Mouse (Mus musculus) cerebral cortex, adult 2 months (tissue): Measurements from ENCODE around the gene St8sia1.

Experiments
- WGBS: fragments of 180-500 bp; shearing (Covaris S2); methylation state at CpG from one replicate; pipeline ENCODE4 v1.1.7; 2018; 5-methylcytosine and 5-hydroxymethylcytosine counted together

Gene St8sia1

DNA sequence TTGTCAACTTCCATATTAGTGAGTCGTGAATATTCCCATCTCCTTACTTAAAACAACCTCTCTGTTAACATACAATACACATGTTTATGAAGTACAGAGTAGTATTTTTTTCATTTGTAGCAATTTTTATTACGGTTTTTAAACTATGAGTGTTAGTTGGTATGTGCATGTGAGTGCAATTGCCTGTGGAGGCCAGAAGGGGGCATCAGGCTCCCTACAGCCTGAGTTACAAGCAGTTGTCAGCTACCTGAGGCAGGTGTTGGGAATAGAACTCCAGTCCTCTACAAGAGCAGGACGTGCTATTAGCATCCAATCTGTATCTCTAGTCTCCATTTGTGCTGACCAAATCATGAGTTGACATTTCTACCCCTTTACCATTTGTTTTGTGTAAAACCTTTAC is 19.8 kb downstream of the St8sia1 start:
- WGBS = 95% methylated on average over 3 of the region's 3 CpGs

DNA sequence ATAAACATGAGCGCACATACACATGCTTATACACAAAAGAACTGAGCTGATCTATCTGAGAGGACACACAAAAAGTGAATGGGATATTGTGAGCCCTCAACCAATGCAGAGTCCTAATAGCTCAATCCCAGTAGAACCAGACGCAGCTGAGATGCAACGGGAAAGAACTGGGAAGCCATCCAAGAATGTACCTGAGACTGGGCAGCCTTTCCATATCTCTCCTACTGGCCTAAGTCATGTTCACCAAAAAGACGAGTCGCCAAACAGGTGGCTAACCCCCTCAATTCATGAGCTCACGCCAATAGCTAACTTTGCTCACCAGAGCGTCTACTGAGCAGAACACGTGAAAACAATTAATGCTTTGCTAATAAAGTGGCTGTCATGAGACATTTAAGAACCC is 20.8 kb downstream of the St8sia1 start:
- WGBS = 93% methylated on average over 8 of the region's 8 CpGs

DNA sequence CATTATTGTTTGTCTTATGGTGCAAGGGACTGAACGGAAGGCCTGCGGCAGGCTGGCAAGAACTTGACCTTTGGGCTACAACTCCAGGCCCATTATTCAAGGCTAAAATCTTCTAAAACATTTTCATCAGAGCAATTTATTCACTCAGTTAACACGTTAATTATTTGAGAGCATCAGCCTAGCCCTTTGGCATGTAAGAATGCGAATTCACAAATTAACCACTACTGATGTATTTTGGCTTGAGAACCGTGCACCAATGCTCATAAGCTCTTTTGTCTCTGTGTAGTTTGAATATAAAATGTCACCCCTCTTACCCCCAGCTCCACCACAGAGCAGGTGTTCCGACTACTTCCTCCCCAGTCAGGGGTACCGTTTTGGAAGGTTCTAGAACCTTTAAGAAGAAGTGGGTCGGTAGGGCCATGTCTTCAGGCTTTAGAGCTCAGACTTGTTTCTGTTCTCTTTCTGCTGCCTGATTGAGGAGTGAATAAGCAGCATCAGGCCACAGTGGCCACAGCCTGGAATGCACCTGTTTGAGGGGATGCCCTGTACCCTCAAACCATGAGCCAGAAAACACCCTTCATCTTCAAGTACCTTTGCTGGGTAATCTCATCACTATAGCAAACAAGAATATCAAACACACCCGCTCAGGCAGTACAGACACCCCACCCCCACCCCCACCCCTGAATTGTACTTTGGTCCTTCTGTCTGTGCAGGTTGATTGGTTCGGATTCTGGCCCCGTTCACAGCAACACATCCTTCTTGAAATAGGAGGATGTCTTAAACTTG is 22.5 kb downstream of the St8sia1 start:
- WGBS = 84% methylated on average over 11 of the region's 11 CpGs

DNA sequence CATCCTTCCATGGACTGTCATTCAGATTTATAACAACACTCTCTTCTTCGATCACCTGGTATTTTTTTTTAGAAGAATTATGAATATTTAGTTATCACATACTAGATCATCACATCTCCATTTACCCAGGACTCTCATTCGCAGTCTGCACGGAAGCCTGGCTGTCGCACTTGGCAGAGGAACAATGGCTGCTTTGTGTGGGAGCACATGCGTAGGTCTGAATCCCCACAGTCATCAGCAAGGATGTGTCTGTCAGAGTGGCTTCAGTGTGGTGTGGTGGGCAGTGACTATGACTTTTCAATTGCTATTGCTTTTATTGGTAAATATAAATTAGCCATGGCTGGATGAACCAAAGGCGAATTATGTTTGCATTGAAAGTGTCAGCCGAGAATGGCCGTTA is 23.2 kb downstream of the St8sia1 start:
- 55% methylated on average over 8 of the region's 8 CpGs for WGBS

DNA sequence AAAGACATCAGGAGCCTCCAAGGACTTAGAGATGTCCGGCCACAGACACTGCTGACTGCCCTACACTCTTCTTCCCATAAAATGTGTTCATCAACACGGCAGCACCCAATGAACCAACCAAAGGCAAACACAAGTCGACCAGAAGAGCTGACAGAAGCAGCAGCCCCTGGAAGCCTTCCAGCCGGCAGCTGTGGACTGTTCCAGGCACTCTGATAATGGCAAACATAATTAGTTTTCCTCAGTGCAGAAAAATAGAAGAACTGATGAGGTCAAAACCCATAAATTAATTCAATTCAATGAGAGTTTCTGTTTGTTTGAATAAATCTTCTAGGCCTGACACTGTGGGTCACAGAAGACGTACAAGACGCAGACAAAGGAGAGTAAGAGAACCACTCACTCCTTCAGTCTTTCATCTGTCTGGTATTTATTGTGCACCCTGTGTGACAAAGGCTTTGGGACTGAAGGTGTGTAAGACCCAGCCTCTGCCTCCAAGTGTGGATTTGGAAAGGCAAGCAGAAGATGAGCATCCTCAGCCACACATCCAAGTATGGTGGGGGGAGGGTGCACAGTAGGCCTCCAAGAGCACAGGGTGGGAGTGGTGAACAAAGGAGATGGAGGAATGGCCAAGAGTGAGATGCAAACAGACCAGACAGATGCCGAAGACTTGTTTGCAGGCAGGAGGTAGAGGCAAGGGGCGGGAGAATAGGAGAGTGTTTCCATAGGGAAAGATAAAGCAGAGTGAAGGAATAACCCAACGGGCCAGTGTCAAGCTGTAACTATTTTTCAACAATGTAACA is 25.5 kb downstream of the St8sia1 start:
- 69% methylated on average over 9 of the region's 9 CpGs for WGBS

DNA sequence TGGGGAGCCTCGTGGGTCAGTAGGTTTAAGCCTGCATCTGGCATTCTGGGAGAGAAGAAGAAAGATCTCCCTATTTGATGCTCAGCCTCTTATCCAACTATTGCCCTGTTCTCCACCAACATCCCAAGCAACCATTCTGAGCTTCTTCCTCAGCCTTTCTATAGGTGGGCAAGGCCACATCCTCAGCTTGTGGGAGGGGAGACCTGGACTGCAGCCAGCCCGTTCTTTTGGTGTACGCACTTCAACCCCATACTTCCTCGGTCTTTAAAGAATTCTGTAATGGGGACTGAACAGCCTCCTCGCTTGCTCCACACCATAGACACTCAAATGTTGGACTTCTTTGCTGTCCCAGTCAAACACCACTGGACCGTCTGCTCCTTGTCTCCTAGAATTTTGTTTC is 31.7 kb downstream of the St8sia1 start:
- 77% methylated on average over 6 of the region's 6 CpGs for WGBS

DNA sequence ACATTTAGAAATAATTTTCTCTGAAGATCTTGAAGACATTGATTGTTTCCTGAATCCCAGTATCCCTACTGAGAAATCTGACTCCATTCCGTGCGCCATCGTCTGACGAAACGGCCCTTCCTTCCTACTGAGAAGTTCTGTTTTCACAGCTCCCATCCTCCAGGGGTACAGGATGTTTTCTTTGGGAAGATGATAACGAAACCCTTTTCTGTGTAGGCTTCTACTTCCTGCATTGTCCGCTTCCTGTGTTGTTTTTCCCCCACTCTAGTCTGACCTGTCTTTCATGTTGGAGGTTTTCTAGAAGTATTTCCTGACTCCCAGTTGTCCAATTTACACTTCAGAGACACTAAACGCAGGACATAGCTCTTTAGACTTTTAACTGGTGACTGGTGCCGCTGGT is 32.1 kb downstream of the St8sia1 start:
- WGBS = 73% methylated on average over 9 of the region's 9 CpGs

DNA sequence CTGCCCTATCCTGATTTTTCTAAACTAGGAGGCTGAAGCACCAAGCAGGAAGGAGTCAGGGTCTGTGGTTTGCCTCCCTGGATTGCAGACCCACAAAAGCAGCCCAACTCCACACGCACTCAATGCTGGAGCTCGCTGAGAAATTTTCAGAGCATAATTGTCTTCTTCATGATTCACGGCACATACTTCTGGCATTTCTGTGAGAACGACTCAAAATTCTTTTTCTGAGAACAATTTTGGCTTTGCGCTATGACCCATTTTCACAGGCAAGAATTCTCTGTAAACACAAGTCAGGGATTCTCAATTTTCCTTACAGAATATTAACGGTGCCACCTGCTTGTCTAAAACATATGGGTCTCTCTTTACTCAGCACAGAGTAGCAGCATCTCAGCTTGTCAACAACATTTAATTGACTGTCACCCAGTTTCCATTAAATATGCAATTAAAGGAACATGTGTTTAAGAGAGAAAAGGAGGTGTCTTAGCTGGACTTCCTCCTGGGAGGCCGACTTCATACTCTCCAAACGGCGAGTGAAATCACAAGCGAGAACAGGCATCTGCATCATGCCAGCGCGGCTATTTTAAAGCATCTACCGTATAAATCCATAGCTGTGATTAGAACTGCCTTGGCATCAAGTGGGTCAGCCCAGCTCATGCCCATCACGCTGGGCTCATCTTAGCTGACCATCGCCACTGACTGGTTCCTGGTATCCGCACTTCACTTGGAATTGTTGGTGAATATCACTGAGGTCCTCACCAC is 35.5 kb downstream of the St8sia1 start:
- 52% methylated on average over 16 of the region's 16 CpGs for WGBS

DNA sequence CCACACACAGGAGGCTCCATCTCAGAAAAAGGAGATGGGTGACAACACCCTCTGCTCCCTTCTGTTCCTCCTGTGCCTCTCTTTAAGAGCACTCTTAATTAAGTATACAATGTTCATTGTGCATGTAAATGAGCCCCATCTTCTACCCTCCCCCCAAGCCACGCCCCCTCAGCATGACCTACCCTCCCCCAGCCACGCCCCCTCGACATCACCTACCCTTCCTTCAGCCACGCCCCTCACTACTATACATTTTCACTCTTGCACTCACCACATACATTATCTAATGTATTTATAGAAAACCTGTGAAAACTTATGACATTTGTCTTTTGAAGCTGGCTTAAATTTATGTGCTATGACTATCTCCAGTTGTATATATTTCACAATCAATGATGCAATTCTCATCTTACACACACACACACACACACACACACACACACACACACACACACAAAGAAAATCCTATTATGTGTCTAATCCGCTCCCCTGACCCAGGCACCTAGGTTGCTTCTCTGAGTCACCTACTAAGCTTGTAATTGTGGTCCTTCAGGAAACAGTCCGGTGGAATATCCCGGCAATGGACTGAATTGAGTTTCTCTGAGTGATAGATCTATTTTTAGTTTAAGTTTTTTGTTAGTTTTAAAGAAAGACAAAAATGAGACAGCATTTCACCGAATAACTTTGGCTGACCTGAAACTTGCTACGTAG is 37.2 kb downstream of the St8sia1 start:
- WGBS = 83% methylated on average over 9 of the region's 9 CpGs

DNA sequence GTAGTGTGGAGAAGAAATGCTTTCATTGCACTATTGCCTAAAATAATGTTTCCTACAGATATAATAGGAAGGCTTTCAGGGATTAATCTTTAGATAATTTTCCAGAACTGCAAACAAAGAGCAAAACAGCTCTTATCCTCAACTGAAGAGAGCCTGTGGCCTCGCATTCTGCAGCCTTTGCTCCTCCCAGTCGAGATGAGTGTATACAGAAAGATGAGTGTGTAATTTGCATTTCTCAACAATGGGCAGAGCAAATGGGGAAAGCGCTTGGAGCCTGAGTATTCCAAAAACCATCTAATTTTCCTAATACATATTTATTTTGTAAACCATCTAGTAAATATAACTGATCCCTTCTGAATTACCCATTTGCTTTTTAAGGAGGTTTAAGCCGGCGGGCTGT is 38.3 kb downstream of the St8sia1 start:
- 85% methylated on average over 5 of the region's 5 CpGs for WGBS

DNA sequence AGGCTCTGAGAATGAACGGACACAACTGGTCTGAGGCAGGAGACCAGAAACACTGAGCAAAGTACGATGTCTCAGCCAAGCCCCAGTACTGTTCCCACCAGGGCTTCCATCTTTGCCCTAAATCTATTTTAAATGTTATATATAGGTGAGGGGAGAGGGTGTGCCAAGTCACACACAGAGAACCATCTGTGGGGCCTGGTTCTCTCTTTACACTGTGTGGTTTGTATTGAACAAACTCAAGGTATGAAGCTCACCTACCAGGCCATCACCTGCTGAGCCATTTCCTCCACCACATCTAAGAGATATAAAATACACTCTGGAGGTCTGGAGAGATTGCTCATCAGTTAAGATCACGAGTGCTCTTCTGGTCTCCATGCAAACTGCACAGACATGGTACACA is 38.9 kb downstream of the St8sia1 start:
- WGBS = 91% methylated on average over 3 of the region's 3 CpGs

DNA sequence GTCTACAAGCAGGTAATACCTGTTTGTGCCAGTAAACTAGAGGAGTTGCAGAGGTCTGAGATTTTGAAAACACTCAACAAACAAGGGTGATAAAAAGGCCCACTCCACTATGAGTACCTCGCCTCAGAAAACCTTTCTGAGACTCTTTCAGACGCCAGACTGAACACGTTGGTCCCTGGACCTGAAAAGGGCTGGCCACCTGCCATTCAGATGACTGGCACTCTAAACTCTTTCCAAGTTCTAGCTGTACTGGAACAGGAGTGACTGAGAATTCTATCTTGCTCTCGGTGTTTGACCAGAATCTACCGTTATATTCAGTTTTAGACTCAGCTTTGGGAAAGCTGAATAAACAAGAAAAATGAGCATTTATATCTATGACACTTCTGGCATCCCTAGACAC is 43.4 kb downstream of the St8sia1 start:
- WGBS = 58% methylated on average over 5 of the region's 5 CpGs

DNA sequence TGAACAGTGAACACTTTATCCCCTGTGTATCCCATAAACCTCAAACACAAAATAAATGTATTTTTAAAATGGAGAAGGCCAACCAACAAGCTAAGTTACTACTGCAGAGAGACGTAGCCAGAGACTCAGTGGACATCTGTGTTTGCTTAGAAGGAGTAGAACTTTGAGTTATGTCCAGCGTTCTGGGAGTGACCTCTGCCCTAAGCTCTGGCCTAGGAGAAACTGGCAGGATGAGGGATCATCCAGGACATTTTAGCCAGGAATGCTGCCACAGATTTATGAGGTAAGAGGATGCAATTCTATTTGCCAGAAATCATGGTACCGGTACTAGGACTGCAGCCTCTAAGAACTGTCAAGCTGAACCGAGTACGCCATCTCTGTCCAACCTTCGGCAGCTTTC is 45.6 kb downstream of the St8sia1 start:
- 90% methylated on average over 6 of the region's 6 CpGs for WGBS

DNA sequence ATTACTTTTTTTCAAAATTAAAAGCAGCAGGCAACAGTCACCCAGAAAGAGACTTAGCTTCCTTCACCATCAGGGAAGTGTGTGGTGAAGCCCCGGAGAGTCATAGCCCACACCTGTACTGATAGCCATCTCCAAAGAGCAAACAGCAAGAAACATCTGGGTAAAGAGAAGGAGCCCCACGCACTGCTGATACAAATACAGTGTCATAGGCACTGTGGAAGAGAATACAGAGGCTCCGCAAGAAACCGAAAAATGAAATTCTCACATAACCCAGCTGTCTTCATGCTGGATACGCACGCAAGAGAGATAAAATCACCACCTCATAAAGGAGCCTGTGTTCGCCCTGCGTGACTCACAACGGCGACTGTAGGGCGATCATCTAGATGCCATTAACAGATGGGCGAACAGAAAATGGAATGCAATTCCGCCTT is 46.8 kb downstream of the St8sia1 start:
- WGBS = 82% methylated on average over 13 of the region's 13 CpGs

DNA sequence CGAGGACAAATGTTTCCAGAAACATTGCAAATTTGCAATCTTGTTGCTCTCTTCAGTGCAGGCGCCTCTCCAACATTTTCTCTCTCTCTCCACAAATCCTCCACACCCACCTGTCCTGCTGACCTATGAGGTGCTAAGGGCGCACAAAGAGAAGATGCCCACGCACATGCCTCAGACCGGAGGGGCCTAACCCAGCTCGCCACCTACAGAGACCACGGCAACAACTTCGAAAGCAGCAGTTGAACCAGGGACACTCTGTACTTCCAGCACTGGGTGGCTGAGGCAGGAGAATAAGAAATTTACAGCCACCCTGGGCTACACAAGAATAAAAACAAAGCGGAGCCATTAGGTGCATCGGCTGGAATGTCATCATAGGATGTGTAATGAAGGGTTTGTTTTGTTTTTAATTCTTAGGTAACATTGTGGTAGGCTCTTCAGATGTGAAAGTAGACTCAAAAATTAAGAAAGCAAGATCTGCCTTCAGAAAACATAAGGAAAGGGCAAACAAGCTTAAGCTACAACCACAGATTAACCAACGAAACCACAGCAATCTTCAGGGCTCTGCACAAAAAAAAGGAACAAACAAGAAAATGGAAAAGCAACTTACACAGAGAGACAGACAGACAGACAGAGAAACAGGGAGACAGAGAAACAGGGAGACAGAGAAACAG is 47.8 kb downstream of the St8sia1 start:
- 87% methylated on average over 11 of the region's 11 CpGs for WGBS

DNA sequence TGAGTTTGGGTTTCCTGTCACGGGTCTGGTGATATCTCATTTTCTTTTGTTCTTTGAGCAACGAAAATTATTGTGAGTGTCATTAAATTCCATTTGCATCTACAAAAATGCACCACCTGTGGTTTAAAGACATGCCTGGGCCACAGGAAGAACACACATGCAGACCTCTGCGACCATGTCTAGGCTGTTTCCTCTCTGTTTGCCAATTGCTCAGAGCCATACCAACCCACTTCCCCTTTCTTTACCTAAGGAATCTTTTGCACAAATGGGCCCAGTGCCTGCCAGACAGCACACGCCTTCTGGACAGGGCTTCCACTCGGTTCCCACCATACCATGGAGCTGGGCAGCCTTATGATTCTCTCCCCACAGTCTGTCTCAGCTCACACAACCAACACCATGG is 48.8 kb downstream of the St8sia1 start:
- 77% methylated on average over 5 of the region's 5 CpGs for WGBS

DNA sequence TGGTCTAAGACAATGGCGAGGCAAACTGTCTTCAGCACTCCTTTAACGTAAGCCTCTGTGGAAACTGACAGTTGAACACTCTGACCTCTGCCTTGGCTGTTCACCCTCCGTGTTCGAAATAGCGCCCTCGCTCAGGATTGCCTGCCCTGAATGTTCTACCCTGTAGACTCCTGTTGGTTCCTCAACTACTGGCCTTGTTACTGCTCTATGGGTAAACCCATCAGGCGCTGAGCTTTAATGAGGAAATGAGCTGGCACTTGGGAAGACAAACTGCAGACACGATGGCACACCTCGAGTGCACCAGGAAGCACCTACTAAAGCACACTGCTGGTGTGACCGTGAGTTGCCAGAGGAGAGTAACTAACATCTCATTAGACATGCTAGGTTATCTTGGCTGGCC is 49.6 kb downstream of the St8sia1 start:
- WGBS = 94% methylated on average over 10 of the region's 10 CpGs

DNA sequence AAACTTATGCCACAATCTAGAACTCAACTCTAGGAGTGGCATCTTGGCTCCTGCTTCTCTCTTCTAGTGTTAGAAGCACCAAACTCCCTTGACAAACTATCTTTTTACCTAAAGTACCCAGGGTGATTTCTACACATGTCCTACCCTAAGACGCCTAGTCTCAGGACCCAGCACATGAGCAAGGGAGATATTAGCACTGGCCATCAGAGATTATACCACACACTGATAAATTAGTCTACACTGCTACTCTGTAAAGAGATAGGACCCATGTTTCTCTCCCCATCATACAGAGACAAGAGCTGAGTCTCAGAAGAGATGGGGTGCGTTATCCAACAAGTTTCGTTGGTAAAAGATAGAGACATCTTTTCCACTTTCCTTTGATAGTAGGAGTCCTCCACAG is 53.0 kb downstream of the St8sia1 start:
- WGBS = 96% methylated on average over 3 of the region's 3 CpGs

DNA sequence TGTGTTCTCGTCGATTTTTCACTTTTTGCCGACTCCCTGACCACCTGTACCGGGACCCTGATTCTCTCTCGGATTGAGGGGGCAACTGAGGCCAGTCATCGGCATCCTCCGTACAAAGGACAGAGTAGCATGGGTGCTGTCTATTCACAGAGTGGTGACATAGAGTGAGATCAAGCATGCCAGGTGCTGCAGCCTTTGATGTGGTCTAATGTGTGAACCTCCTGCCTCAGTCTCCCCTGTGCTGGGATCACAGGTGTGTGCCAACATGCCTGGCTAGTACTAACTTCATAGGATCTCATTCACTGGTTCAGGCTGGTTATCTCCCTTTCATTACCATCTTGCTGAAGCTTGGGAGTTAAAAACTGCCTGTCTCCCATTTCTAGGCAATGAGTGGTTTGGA is 53.5 kb downstream of the St8sia1 start:
- WGBS = 97% methylated on average over 7 of the region's 7 CpGs

DNA sequence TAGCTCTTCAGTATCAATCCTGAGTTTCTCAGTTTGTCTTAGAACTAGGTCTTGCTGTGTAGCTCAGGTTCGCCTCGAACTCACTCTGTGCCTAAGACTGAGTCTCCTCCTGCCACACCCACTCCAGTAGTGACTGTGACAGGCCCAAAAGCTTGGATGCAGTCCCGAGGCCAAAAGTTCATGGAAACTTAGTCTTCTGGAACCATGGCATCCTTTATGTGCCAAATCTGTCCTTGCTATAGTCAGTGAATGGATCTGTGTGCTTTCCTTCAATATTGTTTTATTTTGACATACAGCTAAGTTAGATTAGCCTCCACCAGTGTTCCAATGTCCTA is 54.5 kb downstream of the St8sia1 start:
- WGBS = 84% methylated on average over 3 of the region's 3 CpGs
